Mouse (Mus musculus) erythroid progenitor cell, adult 5-6 weeks (primary cell): ENCODE results near the gene Tspan12. TPM values are rescaled to one million over a fixed set of nuclear protein-coding genes. Genes with fewer than 3 reads are reported as not detected.
"Not testable (repeated sequence)": the region's sequence is repeated elsewhere in the genome, so short reads cannot be mapped to it uniquely, and the experiment has no call there.

Experiments
- ATAC-seq: replicated peaks from 2 replicates; pipeline ENCODE4 v1.8.0; 2016; ENCODE audit warnings: moderate number of reproducible peaks, mild to moderate bottlenecking, moderate TSS enrichment, inconsistent platforms; ENCODE audit not compliant: poor library complexity, low FRiP score, severe bottlenecking
- total RNA-seq, 2 experiments: library from RNA; stranded (forward) in 1 of 2; stranded (reverse) in 1 of 2; fragments of 150-400 nt in 1 of 2; fragments of 186-747, 209-891 nt in 1 of 2; gene quantifications; 2 replicates each; pipeline versions ENCODE4 v1.2.3 to v1.2.4; 2015 to 2017; ENCODE audit warnings: low replicate concordance in 2 of 2

Tspan12 gene
- total RNA-seq (2015; ENCODE audit: low replicate concordance) (not detected in 2 replicates), total RNA-seq (2017; ENCODE audit: low replicate concordance) (not detected in 2 replicates)

DNA sequence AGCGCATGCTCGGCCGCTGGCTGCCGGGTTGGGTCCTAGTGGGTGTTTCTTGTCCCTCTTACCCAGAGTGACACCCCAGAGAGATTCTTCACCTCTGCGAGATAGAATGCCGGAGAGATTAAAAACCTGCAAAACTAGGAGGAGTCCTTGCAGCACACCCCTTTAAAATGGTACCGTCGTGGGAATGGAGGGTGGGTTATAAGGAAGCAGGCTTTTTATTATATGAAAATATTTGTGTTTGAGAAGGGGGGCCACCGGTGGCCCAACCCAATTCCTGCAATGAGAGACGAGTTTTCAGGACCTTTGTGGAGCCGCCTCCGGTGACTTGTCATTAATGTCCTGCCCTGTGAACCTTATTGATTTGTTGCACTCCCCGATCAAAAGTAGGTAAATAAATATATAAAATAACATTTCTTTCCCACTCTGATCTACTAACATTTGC is at the start of gene Tspan12:
Gene Tspan12, minus strand, starts transcription at position 172 of the 442 bp plus-strand sequence.
- no peak for ATAC-seq

DNA sequence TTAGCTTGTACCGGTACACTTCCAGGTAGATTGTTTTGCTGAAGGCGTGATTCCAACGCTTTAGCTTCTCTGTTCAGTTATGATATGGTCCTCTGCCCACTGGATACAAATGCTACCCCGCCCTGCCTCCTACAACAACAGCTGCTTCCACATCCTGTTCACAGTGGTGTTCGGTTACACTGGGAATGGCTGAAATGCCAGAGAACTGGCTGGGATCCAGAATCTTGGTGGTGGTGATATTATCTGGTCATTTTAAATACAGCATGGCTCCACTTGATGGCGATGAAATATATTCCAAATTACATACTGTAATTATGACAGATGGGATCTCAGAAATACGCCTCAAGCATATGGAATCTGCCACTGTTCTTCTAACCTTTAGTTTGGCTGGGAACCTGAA is 42.1 kb upstream of the Tspan12 start:
- ATAC-seq: no peak

DNA sequence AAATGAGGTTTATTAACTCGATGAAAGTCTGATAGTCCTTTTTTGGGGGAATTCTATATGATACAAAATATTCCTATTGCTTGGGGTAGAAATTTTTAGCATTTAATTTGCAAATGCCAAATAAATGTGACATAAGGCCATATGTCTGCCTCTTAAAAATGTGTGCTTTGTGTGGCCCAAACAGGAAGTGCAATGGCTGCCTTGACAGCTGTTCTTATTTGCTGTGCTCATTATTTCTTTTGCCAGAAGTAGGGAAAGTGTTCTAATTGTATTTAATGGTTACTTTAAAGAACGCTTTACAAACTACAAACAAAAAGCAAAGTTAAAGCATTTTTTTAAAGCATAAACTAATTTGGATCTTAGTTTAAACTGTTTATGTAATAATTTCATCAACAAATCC is 36.8 kb upstream of the Tspan12 start:
- no peak for ATAC-seq

DNA sequence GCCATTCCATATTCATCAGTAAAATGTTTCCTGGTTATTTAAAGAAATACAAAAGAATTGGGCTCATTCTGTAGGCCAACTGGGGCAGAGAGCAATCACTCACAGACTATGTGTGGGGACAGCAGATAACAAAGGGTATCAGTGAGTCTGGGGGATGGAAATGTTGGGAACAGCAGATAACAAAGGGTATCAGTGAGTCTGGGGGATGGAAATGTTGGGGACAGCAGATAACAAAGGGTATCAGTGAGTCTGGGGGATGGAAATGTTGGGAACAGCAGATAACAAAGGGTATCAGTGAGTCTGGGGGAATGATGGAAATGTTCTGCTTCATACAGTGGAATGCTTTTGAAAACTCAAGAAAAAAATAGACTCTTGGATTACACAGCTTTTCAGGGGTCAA is 35.7 kb upstream of the Tspan12 start:
- ATAC-seq: not testable (repeated sequence)

DNA sequence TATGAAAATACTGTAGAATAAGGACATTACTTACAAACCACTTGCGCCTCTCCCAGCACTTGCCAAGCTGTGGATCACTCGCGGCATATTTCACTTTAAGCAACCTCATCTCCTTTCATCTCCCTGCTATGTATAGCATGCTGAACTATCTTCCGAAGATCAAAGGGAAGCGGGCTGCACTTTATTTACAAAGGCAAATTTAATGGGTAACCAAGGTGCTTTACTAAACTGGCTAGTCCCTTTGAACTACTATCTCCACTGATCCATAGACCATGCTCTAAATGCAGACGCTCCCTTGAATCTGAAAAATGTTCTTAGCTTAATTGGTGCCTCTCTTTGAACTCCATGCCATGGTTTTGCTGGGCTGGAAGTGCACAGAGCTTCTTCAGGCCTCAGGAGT is 27.2 kb upstream of the Tspan12 start:
- no peak for ATAC-seq

DNA sequence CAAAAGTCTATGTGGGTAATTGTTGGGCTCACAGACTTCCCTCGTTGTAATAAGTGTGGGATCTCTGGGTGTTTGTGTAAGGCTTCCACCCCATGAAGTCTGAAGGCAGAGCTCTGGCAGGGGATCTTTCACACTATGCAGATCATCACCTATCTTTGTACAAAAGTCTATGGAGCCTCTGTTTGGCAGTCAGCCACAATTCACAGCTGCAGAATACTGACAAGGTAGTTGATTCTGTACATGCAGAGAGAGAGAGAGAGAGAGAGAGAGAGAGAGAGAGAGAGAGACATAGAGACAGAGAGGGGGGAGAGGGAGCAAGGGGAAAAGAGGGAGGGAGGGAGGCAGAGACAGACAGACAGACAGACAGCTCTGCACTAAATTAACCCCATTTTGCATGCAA is 15.0 kb upstream of the Tspan12 start:
- ATAC-seq: no peak

DNA sequence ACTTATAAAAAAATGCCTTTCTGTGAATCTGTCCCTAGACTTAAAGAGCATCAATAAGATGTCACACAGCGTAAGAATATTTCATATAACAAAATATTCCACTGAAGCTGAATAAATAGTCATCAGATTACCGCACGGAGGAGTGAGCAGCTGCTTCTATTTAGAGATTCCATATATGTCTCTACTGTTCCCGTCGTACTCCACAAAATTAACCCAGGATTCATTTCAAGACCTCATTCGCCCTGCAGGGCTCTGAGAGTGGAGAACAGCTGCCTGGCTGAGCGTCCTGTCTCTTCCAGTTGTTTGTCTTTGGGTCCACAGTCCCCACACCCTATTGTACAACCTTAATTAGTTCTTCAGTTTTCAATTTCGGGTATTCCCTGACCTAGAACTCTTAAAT is 11.9 kb upstream of the Tspan12 start:
- ATAC-seq: no peak

DNA sequence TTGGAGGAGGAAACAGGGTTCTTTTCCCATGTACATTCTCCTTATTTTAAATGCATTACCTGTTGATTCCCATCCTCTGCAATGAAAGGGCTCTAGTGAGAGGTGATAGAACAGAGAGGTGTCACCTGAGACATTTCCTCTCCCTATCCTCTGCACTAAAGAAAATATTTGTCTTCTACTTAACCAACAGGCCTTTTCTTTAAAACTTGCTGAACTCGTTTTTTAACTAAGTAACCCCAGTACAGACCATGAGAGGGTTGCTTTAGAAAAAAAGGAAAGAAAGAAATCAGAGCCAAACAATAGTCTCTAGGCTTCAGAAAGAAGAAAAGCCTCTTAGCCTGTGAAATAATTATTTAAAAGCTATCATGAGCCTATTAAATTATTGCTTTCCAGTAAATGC is 11.2 kb upstream of the Tspan12 start:
- no peak for ATAC-seq

DNA sequence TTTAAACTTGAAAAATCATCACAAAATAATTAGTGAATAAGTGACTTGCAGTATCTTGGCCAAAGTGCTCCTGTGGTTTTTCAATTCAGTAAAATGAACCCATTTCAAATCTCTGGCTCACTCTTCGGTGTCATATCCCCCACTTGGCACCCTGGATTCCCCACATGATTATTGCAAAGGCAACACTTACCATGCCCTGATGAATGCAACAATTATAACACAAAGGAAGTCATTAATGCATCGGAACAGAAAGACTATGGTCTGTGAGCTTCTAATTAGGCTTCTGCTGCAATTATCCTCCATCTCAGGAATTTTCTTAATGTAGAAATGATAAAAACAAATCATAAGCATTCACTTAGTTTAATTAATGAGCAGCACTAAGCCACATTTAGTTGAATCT is 9.0 kb upstream of the Tspan12 start:
- ATAC-seq: no peak

DNA sequence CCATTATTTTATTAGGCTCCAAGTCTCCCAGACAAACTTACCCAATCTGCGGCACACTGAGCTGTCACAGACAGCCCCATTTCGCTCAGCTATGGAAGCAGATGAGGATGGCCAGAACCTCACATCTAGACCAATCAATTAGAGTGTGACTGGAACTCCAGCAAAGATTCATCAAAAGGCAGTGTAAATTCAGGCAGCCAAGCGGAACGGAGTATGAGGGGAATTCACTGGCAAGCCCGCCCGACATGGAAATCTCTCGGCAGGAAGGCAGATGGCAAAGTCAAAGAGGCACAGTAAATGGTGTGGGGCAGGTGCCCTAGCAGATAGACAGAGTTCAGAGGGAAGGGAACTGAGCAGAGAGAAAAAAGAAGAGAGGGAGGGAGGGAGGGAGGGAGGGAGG is 5.5 kb upstream of the Tspan12 start:
- ATAC-seq: no peak

DNA sequence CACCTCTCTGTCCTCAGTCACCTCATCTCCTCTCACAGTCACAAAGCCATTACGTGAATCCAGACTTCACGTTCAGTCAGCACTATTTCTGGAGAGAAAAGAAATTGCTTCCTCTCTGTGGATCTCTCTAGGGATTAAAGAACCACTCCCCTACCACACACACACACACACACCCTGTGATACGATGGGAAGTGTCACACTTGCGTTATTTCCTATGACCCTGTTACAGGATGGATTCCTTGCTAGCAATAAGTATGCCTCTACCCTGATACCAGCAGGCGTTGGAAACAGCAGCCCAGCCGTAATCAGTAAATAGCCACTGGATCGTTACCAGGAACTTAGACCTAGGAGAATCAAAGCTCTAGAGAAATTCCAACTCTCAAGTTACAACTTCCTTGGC is 3.6 kb upstream of the Tspan12 start:
- no peak for ATAC-seq

DNA sequence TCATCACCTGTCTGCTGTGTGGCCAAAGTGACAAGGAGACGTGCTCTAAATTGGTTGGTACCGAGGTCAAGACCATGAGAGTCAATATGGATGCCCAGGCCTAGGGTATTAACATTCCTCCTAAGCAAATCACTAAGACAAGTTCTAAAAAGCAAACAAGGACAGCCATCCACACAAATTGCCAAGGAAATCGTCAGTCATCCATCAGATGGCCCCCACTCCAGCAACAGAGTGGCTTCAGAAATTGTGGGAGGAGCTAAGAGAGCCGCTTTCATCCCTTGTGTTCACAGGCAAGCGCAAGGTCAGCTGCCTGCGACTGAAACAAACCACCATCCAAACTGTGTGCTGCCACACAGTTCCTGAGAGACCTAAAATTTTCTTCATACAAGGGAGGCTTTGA is 1.0 kb upstream of the Tspan12 start:
- ATAC-seq: no peak

DNA sequence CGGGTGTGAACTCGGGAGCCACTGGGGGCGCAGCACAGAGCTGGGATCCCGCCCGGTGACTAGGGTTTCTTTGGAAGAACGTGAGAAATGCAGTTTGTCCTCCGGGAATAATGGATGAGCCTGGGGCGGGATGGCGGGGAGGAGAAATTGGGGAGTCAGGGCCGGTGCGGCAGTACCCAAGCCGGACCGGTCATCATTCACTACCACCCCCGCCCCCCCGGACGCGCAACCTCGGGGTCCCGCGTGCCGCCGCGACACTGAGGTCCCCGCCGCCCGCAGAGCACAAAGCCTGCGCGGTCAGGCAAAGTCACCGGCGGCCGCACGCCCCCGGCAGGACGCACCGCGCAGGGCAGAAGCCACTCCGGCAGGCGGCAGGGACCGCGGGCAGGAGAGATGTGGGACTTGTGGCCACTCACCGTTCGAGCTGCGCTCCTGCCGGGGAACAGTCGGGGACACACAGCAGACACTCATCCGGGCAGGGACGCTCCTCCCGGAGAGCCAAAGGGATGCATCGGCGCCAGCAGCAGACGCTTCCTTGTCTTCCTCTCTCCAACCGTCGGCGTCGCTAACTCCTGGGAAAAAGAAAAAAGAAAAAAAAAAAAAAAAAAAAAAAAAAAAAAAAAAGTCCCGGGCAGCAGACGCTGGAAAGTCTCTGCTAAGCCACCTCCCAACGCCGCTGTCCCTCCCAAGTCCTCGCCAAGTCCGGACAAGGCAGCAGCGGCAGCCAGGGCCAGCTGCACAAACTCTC is 545 bp downstream of the Tspan12 start:
- no peak for ATAC-seq

DNA sequence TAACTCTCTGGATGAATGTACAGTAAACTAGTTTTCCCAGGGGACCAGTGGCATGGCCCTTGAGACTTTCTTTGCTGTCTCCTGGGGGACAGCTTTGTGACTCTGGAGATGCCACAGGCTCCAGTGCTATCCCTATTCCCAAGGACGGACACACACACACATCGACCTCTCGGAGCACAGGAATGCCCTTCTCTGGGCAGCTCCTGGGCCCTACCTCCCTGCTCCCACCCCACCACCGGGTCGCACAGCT is 1.0 kb downstream of the Tspan12 start:
- no peak for ATAC-seq

DNA sequence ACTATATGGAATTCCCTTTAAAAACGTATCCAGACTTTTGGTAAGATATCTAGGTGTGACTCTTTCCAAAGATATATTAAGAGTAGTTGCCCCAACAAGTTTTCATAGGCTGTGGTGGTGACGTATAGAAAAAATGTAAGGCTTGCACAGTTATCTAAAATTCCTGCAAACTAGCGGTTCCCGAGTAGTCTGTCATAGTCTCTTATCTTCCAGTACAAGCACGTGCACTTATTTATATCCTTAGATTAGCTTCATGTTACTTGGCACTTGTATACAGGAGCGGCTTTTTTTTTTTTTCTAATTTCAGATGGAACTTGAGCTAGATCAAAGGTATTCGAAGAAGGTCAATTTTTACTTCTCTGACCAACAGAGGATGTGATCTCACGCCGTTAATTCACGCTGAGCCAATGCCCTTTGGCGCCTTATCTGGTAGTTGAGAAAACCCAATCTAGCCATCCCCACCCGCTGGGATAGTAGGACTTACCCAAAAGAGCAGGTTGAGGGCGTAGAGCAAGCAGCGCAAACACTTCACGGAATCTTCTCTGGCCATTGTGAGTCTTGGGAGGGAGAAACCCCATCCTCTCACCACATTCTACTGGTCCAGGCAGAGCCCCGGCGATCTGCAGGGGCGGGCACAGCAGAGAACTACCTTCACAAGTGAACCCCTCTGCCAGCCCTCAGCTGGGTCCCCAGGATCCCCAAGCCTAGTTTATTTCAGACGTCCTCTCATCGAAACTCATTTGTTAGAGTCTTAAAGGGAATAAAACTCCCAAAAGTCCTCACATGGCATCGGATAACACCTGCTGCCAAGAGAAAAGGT is 1.6 kb downstream of the Tspan12 start:
- ATAC-seq: no peak

DNA sequence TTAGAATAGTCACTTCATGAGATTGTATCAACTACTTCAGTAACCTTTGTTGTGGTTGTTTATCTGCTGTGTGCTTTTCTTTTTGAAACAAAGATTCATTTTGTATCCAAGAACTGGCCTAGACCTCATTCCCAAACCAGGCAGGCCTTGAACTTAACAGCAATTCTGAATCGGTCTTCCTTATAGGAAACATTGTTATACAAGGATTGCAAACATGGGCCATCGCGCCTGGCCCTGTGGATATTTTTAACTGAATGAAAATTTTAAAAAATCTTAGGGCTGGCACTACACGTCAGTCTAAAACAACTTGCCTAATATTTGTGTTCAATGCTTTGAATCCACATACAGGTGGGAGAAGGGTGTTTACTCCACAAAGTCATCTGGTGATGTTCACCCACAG is 3.5 kb downstream of the Tspan12 start:
- ATAC-seq: no peak

DNA sequence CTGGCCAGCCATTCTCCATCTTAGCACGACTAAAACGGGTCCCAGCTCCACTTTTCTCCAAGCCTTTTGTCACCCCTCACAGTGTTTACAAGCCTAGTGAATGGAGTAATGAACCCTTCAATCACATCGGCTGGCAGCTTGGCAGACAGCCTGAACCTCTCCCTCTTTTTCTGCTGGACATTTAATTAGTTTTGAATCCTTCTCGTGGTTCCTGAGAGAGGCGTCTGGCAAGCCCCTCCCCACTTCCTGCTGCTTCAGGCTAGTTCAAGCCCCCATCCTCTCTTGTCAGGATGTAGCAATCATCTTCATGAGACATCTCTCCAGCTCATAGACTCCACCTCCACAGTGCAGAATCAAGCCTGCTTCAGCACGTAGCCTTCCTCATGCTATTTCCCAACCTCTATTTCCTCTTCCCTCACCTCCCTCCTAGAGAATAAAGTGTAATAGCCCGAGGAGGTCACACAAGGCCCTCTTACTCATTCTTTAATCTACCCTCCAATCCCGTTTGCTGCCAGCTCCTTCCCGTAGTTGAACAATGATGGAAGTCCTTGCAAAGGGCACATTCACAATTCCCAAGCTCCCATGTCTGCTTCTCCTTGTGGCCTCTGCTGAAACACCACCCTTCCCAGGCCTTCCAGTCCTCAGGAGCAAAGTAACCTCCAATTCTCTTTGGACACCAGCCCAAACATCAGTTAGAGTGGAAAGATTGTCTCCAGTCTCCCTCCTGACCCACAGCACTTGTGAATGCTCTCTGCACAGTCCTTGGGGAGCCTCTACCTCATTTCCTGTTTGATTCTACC is 12.1 kb downstream of the Tspan12 start:
- no peak for ATAC-seq

DNA sequence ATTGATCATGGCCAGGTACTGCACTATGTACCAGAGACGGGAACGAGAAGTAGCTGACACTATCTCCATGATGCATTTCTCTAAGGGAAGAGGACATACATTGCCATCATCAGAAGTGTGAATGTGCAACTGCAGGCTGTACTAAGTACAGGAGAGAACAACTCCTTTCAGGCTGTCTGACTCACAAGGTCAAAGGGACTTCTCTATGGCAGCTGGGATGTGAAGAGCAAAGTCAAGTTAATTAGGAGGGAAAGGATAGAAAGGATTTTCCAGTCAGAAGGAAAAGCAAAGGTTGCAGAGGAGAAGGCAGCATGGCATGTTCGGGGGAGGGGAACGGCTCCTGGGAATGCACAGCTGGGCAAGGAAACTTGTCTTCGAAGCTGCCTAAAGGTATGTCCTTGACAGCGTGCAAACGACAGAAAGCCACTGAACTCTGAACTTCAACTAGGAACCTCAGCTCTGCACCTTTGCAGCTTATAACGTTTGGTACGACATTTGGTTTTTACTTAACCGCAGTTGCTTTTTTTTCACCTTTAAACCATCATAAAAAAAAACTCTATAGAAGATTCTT is 13.0 kb downstream of the Tspan12 start:
- no peak for ATAC-seq

DNA sequence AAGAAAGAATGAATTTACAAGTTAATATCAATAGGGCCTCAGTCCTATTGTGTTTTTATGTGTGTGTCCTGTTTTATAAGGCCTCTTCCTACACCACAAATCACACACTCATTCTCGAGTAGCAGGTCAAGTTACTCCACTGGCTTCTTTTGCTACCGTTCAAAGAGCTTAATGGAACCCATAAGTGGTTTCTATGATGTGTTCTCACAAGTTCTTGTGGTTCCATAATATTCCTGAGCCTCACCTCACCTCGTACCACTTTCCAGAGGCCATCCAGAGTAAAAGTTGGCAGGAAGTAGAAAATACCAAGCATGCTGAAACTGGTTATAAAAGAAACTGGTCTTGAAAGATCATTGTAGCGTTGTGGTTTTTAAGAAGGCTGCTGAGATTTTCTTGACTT is 18.8 kb downstream of the Tspan12 start:
- ATAC-seq: no peak

DNA sequence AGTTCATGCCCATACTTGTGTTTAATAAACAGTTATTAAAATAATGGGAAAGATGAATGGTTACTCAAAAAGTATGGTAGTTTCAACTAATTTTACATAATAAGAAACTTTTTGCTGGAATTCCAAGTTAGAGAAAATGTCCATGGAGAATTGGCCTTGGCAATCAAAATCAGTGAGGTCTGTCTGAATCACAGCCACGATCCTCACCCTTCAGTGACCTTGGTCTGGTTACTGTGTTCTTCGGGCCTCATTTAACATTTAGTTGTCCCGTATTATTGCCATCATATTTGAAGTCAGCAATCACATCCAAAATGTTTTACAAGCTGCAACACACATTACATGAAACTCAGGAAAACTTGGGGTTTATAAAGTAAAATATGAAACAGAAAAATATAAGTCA is 20.4 kb downstream of the Tspan12 start:
- ATAC-seq: no peak
